Mouse (Mus musculus): ENCODE results near the gene Evpl.

DNA sequence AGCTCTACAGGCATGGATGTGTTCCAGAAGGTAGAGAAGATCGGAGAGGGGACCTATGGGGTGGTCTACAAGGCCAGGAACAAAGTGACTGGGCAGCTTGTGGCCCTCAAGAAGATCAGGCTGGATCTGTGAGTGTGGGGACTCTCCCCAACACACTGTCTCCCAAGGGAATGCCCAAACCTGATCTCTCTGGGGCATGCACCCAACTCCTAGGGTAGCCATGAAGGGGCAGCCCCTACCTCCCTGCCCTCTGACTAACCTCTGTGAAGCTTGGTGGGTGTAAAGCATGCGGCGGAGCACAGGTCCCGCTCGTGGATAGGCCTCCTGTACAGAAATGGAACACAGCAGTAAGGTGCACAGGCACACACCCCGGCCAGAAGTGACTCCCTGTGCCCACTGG is 21.9 kb downstream of the Evpl start:
- TF ChIP-seq CTCF (IDR thresholded peaks at IDR 0.05; ENCODE audit: low read depth, low read length) = no peak
- TF ChIP-seq POLR2A (IDR thresholded peaks at IDR 0.05; ENCODE audit: borderline replicate concordance, low read depth, low read length) = no peak

Data from bone marrow macrophage, adult 2 months (primary cell).